Mouse (Mus musculus) frontal cortex, postnatal 36 days (tissue): ENCODE measurements around the gene Mars.
A peak's percentile ranks its signal among the peaks of the same experiment; 100 is the strongest.
"Not testable (repeated sequence)": the region's sequence is repeated elsewhere in the genome, so short reads cannot be mapped to it uniquely, and the experiment has no call there.

ENCODE experiments used
- DNase-seq, 2 experiments: peaks; one replicate each; pipeline ENCODE4 v3.0.0; 2022; ENCODE audit warnings: low spot score in 2 of 2

Gene Mars

DNA sequence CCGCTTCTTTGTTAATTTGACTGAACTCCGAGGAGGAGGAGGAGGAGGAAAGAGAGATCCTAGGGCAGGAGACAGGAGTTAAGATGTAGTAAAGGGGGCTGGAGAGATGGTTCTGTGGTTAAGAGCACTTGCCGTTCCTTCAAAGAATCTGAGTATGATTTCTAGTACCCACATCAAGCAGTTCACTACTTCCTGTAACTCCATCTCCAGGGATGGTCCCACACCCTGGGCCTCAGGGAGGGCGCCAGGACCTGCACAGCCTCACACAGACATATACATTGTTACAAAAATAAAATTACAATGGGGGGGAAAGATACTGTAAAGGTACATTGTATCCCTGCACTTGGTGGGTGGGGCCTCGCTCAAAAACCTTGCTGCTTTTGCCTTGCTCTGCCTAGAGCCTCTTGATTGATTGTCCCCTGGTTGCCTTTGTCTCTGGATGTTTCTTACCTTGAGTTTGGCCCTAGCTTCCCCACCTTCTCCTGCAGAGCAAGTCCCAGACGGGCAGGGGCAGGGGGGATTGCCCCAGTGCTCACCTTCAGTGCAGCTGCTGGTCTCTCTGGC lies 26.0 kb upstream of the Mars start:
- no peak for DNase-seq

DNA sequence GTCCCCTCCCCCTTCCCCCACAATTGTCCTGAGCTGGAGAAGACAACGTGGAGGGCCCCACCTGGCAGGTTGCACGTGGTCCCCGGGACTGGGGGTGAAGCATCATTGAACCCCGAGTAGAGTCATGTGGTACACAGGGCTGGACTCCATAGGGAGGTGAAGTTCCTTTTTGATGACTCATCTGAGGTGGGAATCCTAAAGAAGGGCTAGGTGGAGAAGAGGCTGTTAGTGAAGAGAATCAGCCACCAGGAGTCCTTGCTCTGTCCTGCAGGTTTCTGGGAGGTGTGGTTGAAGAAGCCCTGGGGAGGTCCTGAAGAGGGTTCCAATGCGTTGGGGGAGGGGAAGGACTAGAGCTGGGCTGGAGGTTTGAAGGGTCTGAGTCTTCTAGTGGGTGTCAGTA lies 25.4 kb upstream of the Mars start:
- DNase-seq, result no peak

DNA sequence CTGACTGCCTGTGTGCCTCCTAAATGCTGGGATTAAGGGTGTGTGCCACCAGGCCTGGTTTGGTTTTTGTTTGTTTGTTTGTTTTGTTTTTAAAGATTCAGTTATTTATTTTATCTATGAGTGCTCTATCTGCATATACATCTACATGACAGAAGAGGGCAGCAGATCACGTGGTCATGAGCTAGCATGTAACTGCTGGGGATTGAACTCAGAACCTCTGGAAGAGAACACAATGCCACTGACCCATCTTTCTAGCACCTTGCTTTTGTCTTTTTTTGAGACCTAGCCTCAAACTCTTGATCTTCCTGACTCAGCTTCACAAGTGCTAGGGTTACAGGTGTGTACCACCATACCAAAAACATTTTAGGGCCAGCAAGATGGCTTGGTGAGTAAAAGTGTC lies 23.7 kb upstream of the Mars start:
- DNase-seq, result no peak

DNA sequence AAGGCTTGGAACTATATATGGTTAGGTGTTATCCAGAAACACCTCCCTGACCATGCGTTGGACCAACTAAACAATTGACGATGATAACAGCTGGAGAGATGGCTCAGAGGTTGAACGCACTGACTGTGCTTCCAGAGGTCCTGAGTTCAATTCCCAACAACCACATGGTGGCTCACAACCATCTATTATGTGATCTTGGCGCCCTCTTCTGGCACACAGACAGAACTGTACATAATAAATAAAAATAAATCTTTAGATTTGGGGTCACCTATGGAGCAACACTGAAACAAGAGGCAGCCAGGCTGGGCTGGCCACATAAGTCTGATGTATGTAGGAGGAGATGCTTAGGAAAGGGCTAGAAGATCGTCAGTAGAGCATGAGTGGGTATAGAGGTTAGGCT lies 21.6 kb upstream of the Mars start:
- DNase-seq, result no peak

DNA sequence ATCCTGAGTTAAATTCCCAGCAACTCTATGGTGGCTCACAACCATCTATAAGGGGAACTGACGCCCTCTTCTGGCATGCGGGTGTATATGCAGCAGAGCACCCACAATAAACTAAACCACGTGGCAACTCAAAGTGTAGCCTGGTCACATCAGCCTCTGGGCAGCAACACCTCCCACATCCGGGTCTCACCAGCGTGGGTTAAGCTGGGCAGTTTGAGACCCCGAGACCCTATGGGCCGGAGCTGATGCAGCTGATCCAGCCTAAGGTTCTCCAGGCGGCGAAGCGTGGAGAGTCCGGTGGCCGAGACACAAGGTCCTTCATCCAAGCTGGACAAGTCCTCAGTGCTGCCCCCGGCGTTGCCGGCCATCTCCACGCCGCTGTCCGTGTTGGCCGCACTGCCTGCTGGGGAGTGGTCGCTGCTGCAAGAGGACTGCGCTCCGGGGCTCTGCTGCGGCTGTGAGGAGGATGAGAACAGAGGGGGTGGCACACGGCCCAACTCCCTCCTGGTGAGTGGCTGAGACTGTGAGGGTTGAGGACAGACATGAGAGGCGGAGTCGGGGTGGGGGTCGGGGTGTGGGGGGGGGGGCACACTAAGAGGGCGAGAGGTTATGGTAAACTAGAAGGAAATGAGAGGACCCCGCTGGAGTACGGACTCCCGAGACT lies 20.8 kb upstream of the Mars start:
- no peak for DNase-seq

DNA sequence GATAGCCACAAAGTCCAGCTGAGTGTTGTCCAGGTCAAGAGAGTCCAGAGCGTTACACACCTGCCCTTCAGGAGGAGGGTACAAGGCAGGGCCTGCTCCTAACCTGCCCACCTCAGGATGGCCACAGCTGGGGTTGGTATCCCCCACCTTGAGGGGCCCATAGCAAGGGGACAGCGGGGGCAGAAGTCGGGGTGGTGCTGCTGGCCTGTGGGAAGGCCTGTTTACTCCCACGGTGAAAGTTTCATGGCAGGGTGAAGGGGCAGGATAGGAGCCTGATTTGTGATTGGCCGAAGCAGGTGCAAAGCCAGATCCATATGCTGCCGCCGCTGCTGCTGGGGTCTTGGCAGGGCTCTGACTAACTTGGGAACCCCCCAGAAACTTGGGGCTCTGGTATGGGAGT lies 18.6 kb upstream of the Mars start:
- DNase-seq, result no peak

DNA sequence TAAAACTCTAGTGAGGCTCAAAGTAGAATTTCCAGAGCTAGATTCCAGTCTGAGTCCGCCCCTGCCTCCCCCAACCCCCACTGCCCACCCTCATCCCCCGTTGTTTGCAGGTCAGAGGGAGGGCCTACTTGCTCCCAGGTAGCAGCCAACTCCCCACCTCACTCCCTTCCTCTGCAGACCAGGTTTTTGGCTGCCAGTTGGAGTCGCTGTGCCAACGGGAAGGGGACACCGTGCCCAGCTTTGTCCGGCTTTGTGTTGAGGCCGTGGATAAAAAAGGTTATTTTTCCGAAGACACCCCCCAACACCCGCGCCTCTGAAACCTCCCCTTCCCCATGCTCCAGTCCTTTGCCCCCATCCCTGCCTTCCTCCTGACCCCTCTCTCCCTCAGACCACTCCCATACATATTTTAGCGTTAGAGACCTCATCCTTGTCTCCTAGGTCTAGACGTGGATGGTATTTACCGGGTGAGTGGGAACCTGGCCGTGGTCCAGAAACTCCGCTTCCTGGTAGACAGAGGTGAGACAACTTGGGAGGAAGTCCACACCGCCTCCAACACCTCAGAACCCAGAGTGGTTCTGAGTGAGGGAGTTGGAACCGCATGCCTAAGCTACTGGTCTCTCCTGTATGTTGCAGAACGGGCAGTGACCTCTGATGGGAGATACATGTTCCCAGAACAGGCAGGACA lies 16.0 kb upstream of the Mars start:
- DNase-seq, result no peak

DNA sequence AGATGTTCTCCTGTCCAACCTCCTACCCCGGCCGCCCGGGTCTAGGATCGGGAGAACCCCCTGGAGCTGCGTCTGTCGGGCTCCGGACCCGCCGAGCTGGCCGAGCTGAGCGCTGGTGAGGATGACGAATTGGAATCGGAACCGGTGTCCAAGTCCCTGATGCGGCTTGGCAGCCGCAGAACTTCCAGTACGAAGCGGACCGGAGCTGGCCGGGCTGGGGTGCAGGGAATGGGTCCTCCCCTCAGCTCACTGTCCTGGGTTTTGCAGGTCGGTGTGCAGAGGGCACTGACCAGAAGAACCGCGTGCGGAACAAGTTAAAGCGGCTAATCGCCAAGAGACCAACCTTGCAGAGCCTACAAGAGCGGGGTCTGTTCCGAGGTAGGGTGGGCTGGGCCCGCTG lies 15.2 kb upstream of the Mars start:
- DNase-seq, result no peak

DNA sequence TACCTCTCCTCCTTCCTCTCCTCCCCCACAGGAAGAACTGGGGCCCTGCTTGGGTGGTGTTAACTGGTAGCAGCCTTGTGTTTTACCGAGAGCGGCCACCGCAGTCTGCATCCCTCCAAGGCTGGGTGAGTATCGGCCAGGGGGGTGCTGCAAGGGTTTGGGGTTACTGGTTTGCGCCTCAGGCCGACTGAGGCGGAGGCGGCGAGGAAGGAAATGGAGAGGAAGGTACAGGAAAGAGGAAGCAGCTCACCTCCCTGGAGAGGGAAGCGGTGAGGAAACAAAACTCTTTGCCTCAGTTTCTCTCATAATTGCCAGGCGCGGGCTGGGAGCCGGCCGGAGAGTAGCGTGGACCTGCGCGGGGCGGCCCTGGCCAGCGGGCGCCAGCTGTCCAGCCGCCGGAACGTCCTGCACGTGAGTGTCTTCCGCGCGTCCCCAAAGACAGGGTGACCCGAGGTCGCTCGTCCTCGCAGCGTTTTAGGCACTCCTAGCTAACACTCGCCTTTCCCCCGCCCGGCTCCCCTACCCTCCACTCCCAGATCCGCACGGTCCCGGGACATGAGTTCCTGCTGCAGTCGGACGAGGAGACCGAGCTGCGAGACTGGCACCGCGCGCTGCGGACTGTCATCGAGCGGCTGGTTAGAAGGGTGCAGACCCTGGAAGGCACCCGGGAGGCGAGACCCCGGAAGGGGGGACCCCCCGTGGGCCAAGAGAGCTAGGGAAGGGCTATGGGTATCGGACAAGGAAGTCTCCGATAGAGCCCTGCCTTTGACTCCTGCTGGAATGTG lies 14.6 kb upstream of the Mars start:
- DNase-seq, result no peak

DNA sequence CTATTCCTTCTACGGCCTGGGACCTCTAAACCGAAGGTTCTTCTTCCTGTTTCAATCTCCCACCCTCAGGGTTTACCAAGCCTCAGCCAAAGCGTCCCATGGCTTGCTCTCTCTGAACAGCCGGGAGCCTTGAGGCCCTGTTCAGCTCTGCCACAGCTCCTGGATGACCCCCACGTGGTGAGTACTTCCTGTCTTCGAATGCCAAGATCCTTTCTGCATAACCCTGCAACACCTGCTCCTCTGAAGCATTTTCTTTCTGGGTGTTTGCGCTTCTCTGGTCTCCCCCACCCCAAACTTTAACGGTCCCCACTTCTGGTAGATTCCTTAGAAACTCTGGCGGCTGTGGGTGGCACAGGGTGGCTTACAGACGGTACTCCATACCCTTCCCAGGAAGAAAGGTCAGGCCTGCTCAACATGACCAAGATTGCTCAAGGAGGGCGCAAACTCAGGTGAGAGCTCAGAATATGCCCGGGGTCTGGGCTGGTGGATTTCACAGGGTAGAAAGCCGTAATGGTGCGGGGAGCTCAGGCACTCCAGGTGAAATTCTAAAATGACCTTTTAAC lies 13.9 kb upstream of the Mars start:
- DNase-seq, result no peak

DNA sequence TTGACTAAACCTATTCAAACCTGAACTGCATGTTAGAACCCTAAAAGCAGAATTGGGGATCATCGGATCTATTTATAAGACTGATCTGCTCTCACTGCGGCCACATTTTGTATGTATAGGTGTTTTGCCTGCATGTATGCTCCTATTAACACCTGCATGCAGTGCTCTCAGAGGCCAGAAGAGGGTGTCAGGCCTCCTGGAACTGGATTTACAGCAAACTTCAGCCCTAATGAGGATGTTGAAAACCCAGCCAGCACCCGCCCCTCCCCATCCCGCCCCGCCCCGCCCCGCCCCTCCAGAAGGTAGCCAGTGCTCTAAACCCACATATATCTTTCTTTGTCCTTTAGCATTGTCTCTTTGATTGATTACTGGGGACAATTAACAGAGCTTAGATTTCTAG lies 12.9 kb upstream of the Mars start:
- DNase-seq, result no peak

DNA sequence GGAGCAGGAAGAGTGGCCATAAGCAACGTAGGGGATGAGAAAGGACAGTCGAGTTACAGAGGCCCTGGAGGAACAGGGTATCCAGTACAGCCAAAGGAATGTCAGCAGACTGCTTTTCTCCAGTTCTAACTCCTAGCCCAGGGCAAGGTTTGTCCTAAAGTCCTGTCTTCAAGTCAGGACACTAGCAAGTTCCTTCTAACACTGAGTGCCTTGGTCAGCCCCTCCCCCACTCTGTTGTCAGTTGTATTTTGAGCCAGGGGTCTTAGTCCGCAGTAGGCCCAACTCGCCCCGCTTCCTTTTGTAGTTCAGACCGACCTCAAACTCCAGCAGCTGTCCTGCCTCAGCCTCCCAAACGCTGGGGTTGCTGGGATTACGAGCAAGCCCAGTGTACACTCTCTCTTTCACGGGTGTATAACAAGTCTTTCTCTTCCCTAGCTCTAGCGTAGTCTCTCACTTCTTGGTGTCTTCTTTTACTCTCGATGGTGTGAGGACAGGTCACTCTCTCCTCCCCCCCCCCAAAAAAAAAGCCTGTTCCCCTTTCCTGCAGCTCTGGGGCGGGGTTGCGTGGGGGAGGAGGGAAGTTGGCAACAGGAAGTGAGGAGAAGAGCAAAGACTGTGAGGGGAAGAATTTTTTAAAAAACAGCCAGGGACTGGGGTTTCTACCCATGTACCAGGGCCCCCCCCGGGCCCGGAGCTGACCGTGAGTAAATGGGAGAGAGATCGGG lies 11.7 kb upstream of the Mars start:
- no peak for DNase-seq

DNA sequence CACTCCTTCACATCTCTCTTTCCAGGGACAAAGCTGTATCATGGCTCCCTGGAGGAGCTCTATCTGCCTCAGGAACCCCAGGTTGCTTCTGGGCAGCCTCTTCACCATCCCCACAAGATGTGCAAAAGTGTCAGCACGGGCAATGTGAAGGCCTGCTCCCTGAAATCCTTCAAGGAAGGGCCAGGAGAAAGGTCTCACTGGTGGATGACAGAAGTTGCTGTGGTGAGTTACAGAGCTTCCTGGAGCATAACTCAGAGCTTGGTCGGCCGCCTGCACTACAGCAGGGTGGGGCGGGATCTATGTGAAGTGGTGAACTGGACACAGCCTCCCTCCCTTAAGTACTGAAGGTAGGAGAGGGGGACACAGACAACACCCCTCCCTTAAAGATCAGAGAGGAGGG lies 11.1 kb upstream of the Mars start:
- DNase-seq, result no peak

DNA sequence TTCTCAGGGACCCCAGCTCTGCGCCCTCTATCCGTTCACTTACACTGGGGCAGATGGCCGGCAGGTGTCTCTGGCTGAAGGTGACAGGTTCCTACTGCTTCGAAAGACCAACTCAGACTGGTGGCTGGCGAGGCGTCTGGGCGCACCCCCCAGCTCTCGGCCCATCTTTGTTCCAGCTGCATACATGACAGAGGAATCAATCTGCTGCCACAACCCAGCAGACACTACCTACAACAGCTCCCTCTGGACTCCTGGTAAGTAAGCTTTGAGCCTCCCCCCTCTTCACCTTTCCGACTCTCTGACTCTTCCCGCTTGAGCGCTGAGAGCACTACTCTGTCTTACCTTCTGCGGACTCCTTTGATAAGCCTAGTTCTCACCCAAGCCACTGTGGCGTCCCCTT lies 10.6 kb upstream of the Mars start:
- no peak for DNase-seq

DNA sequence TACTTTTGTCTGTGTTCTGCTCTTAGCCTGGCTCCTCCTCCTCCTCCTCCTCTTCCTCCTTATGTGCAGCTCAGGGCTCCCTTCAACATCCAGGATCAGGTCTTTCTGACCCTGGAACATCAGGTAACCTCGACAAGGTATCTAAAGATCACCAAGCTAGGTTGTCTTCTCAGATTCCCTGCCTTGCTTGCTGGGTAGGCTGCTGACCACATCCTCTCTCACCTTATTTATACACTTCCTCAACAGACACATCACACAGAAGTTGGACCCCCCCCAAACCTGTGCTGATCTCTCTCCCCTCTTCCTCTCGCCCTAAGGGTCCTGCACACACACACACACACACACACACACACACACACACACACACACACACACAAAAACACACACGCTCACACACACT lies 10.0 kb upstream of the Mars start, which contains the start of gene Arhgap9:
Gene Arhgap9, plus strand, starts transcription at position 344 of the 400 bp plus-strand sequence.
- DNase-seq, result no peak

DNA sequence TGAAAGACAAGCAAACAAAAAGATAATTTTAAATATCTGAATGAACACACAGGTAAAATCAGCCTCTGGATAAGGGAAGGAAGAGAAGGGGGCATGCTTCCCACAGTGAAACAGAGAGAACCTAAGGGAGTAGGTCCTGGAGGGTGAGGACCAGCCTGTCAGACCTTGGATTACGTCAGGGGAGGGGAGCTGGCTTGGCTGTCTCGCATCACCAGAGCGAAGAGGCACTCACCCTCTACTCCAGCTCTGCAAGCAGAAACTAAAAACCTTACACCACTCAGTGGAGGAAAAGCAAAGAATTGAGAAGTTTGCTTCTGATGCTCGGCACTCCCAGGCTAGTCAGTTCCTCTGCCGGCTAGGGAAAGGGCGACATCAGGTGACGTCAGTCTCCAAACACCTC lies 8.4 kb upstream of the Mars start:
- no peak for DNase-seq

DNA sequence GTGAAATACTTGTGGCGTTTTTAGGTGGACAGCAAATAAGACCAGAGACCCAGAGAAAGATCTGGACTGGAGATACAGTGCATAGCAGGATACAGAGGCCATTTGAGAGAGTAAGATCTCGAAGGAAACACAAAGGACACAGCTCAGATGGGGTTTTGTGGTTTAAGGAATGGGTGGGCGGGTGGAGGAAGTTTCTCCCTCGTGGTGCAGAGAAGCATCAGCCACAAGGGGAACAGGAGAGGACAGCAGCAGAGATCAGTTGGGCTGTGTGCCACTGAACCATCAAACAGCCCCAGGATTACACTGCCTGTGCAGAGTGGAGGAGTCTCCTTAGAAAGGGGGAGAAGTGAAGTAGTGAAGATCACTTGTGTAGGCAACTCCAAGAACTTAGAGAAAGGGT lies 6.4 kb upstream of the Mars start:
- DNase-seq, result no peak

DNA sequence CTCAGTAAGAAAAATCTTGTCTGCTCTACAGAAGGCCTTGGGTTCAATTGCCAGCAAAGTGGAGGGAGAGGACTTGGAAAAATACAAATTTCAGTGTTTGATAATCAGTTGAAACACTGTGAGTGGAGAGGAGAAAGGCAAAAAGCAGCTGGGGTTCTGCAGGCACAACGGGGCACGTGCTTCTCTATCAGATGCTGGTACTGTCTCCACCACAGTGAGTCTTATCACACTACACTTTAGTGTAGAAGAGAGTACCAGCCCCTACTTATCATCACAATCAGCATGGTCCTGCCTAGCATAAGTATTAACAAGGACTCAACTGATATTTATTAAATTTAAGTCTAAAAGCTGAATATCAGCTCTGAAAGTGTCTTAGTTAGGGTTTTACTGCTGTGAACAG lies 5.7 kb upstream of the Mars start:
- no peak for DNase-seq

DNA sequence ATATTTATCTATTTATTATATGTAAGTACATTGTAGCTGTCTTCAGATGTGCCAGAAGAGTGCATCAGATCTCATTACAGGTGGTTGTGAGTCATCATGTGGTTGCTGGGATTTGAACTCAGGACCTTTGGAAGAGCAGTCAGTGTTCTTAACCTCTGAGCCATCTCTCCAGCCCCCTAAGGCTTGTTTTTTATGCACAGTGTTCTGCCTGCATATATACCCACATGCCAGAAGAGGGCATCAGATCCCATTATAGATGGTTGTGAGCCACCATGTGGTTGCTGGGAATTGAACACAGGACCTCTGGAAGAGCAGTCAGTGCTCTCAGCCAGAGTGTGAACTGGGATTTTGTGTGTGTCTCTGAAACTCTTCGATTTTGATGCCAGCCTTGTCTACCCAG lies 3.4 kb upstream of the Mars start:
- not testable (repeated sequence) for DNase-seq

DNA sequence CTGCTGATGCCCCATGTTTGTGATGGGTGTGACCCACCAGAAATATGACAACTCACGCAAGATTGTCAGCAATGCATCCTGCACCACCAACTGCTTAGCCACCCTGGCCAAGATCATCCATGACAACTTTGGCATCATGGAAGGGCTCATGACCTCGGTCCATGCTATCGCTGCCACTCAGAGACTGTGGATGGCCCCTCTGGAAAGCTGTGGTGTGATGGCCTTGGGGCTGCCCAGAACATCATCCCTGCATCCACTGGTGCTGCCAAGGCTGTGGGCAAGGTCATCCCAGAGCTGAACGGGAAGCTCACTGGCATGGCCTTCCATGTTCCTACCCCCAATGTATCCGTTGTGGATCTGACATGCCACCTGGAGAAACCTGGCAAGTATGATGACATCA lies 1.9 kb upstream of the Mars start:
- not testable (repeated sequence) for DNase-seq

DNA sequence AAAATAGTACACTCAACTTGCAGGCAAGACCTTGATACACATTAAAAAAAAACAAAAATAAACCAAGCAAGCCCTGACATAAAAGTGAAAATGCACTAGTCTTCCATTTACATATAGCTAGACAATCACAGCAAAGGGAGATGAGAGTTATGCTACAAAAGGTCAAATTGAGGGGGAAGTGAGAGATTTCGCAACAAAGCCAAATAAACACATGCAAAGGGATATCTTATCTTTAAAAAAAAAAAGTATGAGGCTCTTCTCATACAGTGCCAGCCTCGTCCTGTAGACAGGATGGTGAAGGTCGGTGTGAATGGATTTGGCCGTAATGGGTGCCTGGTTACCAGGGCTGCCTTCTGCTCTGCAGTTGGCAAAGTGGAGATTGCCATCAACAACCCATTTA lies 1.3 kb upstream of the Mars start:
- no peak for DNase-seq

DNA sequence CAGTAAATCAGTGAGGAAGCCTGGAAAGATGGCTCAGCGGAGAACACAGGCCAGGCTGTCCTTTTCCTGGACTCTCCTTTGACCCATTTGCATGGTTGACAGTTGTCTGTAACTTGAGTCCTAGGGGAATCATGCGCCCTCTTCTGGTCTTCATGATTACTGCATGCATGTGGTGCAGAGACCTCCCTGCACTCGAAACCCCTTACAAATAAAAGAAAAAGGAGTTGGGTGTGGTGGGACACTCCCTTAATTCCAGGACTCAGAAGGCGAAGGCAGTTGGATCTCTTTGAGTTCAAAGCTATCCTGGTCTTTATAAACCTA lies 730 bp upstream of the Mars start:
- peak; percentile 75 to 80 for DNase-seq
